Mouse (Mus musculus) C2C12 (cell line): Measurements from ENCODE around the gene Ttc23.

Experiments used
- CEBPB ChIP-seq: IDR thresholded peaks from one replicate; pipeline ENCODE4 v1.6.1; 2011; ENCODE audit warnings: low read depth, mild to moderate bottlenecking, control low read depth, moderate library complexity
- CTCF ChIP-seq: IDR thresholded peaks from one replicate; pipeline ENCODE4 v1.5.1; 2011; ENCODE audit not compliant: control insufficient read depth, insufficient read depth, insufficient read length
- MAX ChIP-seq: IDR thresholded peaks from one replicate; pipeline ENCODE4 v1.6.1; 2011; ENCODE audit warnings: mild to moderate bottlenecking, control low read depth
- MYOD1 ChIP-seq: IDR thresholded peaks from one replicate; pipeline ENCODE4 v1.6.1; 2011; ENCODE audit warnings: low read depth; ENCODE audit not compliant: control insufficient read depth, insufficient read length
- MYOG ChIP-seq: IDR thresholded peaks from one replicate; pipeline ENCODE4 v1.6.1; 2011; ENCODE audit not compliant: control insufficient read depth, insufficient read length; ENCODE audit errors: extremely low read depth
- USF1 ChIP-seq: IDR thresholded peaks from one replicate; pipeline ENCODE4 v1.6.1; 2011; ENCODE audit warnings: low read depth, mild to moderate bottlenecking, control low read depth, moderate library complexity

DNA sequence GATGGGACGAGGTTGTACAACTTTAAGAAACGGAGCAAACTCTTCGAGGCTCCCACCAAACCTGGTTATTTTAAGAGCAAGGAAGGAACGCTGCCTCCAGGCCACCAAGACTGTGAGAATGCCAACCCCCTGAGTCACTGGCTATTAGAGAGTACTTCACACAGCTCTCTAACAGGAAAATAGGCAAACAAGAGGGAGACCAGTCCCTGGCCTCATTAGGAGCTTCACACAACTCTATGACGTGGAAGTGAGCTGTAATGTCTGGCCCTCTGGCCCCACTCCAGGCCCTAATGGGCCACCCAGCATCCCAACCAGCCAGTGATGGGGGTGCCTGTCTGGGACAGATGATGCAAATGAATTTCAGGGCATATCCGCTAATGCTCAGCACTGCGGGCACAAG, 94.5 kb downstream of the Ttc23 start:
- TF ChIP-seq CTCF (no peak), USF1 (no peak), MYOG (no peak), MYOD1 (no peak), MAX (no peak), CEBPB (no peak)
